Mouse (Mus musculus): ENCODE results near the gene Gpr139.

Gene Gpr139

GRCm38 (mm10) chr7:119184341-119185143 lies at the start of gene Gpr139:
Gene Gpr139, minus strand, starts transcription at chr7:119184603.
- no peak for DNase-seq

- DNase-seq, result no peak
These were observed 46.6 kb upstream of the Gpr139 start for GRCm38 (mm10) chr7:119230971-119231370.

GRCm38 (mm10) chr7:119222706-119223105 lies 38.3 kb upstream of the Gpr139 start:
- no peak for DNase-seq

GRCm38 (mm10) chr7:119219121-119219520 lies 34.7 kb upstream of the Gpr139 start:
- no peak for DNase-seq

- no peak for DNase-seq
These were observed 22.8 kb upstream of the Gpr139 start for GRCm38 (mm10) chr7:119207251-119207650.

DNA sequence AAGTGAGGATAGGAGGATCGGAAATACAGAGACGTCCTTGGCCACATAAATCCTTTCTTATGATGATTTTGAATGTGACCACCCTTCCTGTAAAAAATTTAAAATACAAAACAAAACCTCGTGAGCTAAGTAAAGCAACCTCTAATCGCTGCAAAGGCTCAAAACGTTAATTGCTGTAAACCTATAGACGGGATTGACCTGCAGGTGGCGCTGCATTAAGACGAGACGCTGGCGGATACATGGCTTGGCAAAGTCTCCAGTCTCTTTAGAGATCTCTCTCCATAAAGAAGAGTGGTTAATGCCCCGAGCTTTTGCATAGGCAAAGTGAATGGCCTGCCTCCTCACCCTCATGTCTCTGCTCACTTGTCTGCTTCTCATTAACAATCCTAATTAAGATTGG lies 2.0 kb upstream of the Gpr139 start:
- DNase-seq, result no peak

DNA sequence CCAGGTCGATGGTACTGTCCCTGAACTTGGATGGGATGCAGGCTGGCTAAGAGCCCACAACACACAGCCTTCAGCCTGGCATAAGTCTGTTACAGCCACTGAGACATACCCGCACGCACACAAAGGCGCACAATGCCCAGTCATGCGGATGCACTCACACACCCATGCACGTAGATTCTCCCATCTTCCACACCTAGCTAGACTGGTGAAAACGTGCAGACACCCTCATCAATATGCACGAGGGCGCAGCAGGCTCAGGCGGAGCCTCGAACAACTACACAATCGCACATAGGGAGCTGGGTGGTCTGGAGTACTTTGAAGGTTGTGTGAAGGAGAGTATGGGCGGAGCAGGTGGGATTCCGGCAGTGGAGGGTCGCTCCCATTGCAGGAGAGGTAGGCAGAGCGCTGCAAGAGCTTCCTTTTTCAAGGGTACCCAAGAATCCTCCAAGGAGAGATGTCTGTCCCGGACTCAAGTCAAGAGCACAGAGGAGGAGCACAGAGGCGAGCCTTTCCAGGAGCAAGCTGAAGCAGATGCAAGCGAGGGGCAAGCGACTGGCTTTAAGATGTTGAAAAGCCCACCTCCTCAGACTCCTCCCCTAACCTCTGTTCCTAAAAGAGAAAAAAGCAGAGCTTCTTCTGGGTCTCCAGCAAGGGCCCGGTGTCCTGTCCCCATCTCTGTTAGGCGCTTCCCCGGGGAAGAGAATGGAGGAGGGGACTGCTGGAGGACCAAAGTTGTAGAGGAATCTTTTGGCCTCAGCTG lies 958 bp upstream of the Gpr139 start:
- no peak for DNase-seq

DNA sequence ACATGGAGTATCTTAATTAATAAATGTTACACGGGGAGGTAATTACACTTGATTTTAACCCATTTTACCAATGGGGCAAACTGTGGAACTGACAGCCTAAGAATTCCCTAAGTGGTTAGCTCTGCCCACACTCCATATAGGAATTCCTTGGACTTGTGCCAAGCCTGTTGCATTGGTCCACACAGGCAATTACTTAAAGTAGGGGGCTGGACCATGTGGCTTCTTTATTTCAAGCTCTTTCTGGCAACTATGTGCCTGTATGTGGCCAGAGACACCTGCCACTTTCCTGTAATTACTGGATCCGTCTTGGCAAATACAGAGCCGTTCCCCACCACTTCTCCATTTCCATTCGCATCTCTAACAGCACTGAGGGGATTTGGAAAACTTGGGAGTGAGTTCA lies 3.4 kb downstream of the Gpr139 start:
- DNase-seq, result no peak

DNA sequence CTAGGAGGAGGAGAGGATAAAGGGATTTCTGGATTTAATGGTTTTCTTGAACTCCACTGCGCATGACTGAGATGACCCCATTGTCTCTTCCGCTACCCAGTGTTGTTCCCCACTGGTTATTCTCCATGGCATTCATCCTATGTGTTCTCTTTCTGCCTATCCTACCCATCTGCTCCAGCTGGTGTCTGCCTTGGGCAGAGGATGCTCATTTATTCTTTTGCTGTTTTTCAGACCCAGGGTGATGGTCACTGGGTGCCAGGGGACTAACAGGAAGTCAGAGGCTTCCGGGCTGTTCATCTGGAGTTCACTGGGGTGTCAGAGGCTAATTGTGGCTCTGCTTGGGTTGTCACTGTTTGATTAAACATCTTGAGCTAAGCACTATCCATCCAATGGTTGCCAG lies 24.4 kb downstream of the Gpr139 start:
- DNase-seq, result no peak

DNA sequence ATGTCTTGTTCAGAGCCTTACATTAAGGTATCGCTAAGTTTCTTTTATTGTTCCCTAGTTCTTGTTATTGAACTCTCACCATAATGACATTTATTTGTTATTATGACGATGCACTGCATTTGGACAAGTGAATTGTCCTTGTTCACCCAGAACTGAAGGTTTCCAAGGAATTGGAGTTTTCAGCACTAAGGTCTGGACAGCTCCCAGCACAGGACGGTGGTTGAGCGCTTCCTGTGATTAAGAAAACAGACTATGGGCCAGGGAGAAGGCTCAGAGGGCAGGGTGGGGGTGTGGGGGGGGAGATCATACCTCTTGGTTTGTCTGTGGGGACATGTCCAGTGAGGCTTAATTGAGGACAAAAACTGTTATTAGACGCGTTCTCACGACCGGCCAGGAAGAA lies 72.6 kb downstream of the Gpr139 start:
- DNase-seq, result no peak

DNA sequence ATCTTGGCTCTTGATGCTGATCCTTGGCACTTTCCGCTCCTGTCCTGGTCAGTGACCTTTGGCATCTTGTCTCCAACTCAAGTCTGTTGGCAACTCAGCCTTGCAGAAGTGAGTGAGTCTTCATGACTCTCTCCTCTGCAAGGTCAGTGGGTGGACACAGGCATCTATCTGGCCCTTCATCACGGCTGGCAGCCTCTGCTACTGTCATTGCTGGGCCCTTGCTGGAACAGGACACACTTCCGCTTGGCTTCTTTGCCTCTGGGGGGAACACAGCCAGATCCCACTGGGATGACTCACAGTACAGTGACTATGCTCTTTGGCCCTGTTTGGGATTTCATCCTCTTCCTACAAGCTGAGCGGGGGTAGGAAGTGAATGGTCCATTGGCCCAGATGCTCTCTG lies 78.5 kb downstream of the Gpr139 start:
- no peak for DNase-seq

- no peak for DNase-seq
These were observed 87.8 kb downstream of the Gpr139 start for GRCm38 (mm10) chr7:119096583-119096982.
